Mouse (Mus musculus) right cerebral cortex, postnatal 25 days (tissue): ENCODE results near the gene Cela3a.
"Not testable (repeated sequence)": the region's sequence is repeated elsewhere in the genome, so short reads cannot be mapped to it uniquely, and the experiment has no call there.

Experiments
- DNase-seq: peaks from one replicate; pipeline ENCODE4 v3.0.0; 2022

The Cela3a gene

DNA sequence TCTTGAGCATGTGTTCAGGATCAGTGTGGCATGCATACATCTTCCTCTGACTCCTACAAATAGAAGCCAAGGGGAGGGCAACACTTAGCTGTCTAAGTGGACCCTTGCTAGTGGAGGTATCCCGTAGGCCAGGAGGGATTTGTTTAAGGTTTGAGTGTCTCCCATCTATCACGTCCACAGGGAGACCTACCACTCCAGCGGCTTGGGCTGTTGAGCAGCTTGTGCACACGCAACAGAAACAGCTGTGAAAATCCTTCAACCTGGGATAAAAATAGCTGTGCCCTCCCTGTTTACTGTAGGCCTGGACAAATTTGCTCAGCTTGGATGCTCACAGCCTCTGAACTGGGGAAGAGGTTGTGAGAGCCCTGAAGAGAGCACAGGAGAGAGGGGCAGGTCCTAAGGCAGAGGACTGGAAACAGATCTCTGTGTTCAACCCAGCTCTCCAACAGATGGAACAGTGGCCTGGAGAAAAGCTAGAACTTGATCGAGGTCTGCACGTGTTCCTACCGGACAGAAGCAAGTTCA is 2.7 kb upstream of the Cela3a start:
- DNase-seq, result not testable (repeated sequence)

- DNase-seq, result no peak
Observed at GRCm38 (mm10) chr4:137405571-137405970, 4.0 kb downstream of the Cela3a start.

GRCm38 (mm10) chr4:137396641-137397525 is 12.7 kb downstream of the Cela3a start:
- DNase-seq, result no peak

- DNase-seq, result no peak
Observed at GRCm38 (mm10) chr4:137393378-137394135, 16.0 kb downstream of the Cela3a start.

- no peak for DNase-seq
Observed at GRCm38 (mm10) chr4:137392874-137393273, 16.7 kb downstream of the Cela3a start.

DNA sequence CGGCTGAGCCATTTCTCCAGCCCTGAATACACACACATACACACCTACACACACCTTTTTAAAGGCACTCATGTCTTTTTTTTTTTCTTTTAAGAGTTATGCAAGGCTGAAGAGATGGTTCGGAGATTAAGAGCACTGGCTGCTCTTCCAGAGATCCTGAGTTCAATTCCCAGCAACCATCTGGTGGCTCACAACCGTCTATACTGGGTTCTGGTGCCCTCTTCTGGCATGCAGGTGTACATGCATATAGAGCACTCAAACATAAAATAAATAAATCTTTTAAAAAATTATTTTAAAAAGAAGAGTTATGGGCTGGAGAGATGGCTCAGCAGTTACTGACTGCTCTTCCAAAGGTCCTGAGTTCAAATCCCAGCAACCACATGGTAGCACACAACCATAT is 18.3 kb downstream of the Cela3a start:
- DNase-seq, result no peak

- no peak for DNase-seq
Observed at GRCm38 (mm10) chr4:137390196-137390595, 19.4 kb downstream of the Cela3a start.

GRCm38 (mm10) chr4:137388983-137389382 is 20.6 kb downstream of the Cela3a start:
- DNase-seq, result no peak

GRCm38 (mm10) chr4:137388059-137388794 is 21.4 kb downstream of the Cela3a start:
- DNase-seq, result peak; percentile 88

DNA sequence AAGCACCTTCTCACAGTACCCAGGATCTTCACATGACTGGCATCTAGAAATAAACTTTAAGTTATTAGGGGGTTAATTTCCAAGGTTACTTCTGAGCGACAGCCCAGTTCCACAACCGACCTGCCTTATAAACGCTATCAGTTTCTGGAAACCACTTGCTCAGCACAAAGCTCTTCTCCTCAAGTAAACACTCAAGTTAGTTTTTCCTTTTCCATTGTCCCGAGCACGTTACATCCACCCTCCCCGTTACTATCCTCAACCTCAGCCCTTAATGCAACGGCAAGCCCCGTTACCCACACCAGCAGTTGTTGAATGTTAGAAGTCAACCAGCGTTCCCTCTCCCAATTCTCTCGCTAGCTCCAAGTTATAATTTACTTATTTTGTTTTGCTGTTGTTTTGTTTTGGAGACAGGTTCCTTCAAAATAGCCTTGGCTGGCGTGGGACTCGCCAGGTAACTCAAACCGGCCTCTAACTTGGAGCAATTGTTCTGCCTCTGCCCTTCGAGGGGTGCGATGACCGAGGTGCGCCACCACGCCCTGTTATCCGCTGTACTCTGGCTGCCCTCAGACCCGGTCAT is 22.0 kb downstream of the Cela3a start:
- no peak for DNase-seq

- no peak for DNase-seq
Observed at GRCm38 (mm10) chr4:137380702-137381605, 28.6 kb downstream of the Cela3a start.

DNA sequence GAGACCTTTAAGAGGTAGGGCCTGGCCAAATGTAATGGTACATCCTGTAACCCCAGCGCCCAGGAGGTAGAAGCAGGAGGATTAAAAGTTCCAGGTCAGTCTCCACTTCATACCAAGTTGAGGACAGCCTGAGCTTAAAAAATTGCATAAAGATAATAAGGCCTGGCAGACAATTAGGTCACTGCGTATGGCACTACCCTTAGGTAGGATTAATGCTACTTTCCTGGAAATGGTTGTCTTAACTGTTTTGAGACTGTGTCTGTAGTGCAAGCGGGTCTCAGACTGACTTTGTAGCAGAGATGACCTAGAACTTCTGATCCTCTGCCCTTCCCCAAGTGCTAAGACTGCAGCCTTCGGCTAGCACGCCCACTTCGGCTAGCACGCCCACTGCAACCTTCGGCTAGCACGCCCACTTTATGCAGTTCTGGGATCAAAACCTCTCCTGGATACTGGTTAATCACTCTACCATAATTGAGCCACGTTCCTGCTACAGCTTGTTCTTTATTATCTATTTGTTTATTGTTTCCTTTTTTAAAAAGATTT is 29.8 kb downstream of the Cela3a start:
- no peak for DNase-seq

DNA sequence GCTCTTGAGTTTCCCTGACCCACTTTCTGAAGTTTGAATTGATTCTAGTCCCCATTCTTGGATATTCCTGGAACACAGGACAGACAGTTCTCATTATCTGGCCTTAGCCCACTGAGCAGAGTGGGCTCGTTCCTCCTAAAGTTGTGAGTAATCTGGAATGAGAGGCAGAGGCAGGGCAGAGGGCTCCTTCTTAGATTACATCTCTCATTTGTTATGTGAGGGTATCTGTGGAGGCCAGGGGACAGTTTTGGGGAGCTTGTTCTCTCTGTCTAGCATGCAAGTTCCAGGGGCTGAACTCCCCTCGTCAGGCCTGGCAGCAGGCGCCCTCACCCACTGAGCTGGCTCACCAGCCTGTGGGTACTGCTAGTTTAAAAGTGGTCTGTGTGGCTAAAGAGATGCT is 30.5 kb downstream of the Cela3a start:
- DNase-seq, result no peak

DNA sequence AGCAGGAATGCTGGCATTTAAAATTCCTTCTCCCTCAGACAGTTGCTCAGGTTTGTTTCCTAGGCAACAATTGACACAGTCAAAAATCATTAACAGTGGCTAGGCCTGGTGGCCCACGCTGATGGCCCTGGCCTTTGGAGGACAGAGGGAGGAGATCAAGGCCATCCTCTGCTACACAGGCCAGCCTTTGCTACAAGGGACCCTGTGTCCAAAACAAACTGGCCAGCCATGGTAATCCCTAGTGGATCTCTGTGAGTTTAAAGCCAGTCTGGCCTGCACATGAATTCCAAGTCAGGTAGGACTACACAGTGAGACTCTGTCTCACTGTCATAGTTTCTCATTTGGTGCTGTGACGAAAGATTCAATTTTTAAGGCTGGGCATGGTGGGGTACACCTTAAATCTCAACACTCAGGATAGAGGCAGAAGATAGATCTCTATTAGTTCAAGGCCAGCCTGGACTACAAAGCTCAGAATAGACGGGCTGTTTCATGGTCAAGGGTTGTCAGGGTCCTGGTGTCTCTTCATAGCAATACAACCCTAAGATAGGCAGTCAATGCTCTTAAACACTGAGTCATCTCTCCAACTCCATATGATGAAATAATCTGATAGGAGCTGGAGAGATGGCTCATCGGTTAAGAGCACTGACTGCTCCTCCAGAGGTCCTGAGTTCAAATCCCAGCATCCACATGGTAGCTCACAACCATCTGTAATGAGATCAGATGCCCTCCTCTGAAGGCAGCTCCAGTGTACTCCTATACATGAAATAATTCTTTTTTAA is 31.9 kb downstream of the Cela3a start:
- no peak for DNase-seq

GRCm38 (mm10) chr4:137376778-137377177 is 32.8 kb downstream of the Cela3a start:
- DNase-seq, result no peak

DNA sequence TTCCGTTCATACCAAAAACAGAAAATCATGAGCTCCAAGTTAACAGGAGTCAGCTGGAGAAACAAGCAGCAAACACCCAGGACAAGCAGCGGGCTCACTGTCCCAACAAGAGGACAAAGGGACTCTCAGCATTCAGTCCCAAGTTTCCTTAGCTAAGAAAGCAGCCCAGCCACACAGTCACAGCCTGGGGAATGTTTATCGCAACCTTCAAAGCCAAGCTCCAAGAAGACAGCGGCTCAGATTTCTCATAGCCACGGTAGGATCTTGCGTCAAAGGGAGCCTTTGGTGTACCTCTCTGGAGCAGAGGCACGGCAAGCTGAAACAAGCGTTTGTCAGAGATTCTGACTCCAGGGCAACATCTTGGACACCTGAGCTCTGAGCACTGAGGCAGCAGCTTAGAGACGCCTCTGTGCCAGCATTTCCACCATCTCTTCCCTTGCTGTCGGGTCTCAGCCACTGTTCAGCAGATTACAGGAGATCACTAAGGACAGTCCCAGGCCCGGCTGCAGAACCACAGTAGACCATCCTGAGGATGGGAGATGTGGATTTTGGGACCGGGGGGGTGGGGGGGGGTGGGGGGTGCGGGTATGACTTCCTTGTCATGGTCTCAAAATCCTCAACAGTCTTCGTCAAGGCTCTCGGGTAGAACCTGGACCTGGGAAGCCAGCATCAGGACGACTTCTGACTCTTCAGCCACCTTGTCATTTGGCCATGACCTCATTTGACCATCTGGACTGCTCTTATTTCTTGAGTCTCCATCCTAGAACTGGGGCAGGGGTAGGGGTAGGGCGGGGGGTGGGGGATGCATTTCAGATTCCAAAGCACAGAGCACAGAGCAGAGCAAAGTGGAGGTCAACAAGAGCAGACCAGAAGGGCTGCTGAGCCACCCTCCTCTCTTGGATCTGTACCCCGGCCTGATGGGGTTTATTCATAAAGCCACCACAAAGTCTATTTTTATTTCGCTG is 34.0 kb downstream of the Cela3a start:
- no peak for DNase-seq

DNA sequence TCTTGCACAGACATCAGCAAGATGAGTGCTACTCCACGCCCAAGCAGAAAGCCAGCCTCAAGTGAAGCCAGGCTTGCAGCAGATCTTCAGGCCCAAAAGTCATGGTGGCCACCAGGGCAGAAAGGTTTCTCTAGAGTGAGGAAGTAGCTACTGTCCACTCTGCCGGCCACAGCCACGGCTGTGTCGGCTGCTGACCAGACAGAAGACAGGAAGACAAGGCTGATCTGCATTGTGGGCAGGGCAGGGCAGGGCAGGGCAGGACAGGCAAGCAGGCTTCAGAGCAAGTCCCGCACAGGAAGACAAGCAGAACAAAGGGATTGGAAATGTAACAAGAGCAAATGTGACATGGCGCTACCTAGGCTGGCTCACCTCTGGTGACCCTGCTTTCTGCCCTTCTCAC is 35.9 kb downstream of the Cela3a start:
- DNase-seq, result no peak

GRCm38 (mm10) chr4:137371596-137372523 is 37.7 kb downstream of the Cela3a start:
- DNase-seq, result no peak
